Mouse (Mus musculus) heart, embryonic 11.5 days (tissue): Measurements from ENCODE around the gene Eid3. TPM values are rescaled to one million over a fixed set of nuclear protein-coding genes. Genes with fewer than 3 reads are reported as not detected.

Experiments used
- ATAC-seq: fragments of 200-750 bp; cut with Nextera tagmentation; replicated peaks from 2 replicates; pipeline ENCODE4 v1.8.0; 2017; ENCODE audit warnings: moderate library complexity; ENCODE audit not compliant: insufficient number of reproducible peaks, low FRiP score, low TSS enrichment
- H3K27ac ChIP-seq: fragments of 300-500 bp; sonication (generic); 2 replicates; pipeline ENCODE4 v1.5.1; 2014; ENCODE audit warnings: mild to moderate bottlenecking, low read depth, low read length
- H3K27me3 ChIP-seq: fragments of 300-500 bp; sonication (generic); 2 replicates; pipeline ENCODE4 v1.6.1; 2014; ENCODE audit warnings: mild to moderate bottlenecking, low read length, mixed read lengths; ENCODE audit not compliant: control insufficient read depth, insufficient read depth
- H3K36me3 ChIP-seq: fragments of 300-500 bp; sonication (generic); 2 replicates; pipeline ENCODE4 v1.6.1; 2014; ENCODE audit warnings: mild to moderate bottlenecking, low read length, moderate library complexity, mixed read lengths; ENCODE audit not compliant: control insufficient read depth, insufficient read depth
- H3K4me1 ChIP-seq: fragments of 300-500 bp; sonication (generic); 2 replicates; pipeline ENCODE4 v1.6.1; 2014; ENCODE audit warnings: low read length; ENCODE audit not compliant: control insufficient read depth, insufficient read depth
- H3K4me2 ChIP-seq: fragments of 300-500 bp; sonication (generic); 2 replicates; pipeline ENCODE4 v1.6.1; 2014; ENCODE audit warnings: mild to moderate bottlenecking, moderate library complexity
- H3K4me3 ChIP-seq: fragments of 300-500 bp; sonication (generic); 2 replicates; pipeline ENCODE4 v1.5.1; 2014; ENCODE audit warnings: low read depth, low read length
- H3K9ac ChIP-seq: fragments of 300-500 bp; sonication (generic); 2 replicates; pipeline ENCODE4 v1.6.1; 2014; ENCODE audit warnings: mild to moderate bottlenecking, low read depth, low read length, moderate library complexity
- H3K9me3 ChIP-seq: fragments of 300-500 bp; sonication (generic); replicated peaks from 2 replicates; pipeline ENCODE4 v1.6.1; 2016; ENCODE audit warnings: low read length; ENCODE audit not compliant: control insufficient read depth
- WGBS: fragments of 180-500 bp; shearing (Covaris S2); extraction: QIAGEN DNeasy Blood & Tissue Kit; methylation state at CpG from one replicate; pipeline ENCODE4 v1.1.7; 2014; ENCODE audit not compliant: insufficient replicate concordance; 5-methylcytosine and 5-hydroxymethylcytosine counted together
- polyA plus RNA-seq: library from polyadenylated mRNA; unstranded; fragments of >200 nt; fragmentation: Nextera tagmentation; extraction: Ambion mirVana; gene quantifications from 2 replicates; pipeline ENCODE4 v1.2.1, GENCODE M21; 2014

The Eid3 gene
- polyA plus RNA-seq, 1 experiment from 2014 or later, result 0.20 TPM

DNA sequence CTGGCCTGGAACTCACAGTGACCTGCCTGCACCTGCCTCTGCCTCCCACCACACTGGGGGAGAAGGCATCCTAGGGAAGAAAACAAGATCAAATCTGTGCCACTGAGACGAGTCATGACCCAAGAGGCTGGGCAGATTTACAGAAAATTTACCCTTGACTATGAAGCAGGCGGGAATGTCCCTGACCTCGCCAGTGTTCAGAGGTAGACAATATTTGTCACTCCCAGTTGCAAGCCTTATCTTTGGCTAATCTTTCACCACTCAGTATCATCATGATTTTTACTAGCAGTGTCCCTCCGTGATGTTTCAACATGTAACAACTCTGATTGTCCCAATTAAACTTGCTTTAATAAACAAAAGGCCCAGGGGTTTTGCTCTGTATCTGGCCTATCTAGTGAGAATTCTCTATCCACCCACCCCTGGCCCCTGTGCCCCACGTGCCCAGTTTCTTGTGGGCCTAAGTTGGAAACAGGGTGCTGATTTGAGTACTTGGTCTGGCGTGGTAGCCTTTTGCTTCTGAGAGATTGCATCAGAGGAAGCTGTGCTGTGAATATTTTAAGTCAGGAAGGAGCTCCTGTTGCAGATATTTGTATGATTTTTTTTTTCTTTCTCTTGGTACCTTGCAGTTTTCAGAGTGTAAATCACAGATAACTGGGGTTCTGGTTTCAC is 2.1 kb downstream of the Eid3 start:
- no peaks in the 10 kb centered on the region for H3K9me3 ChIP-seq
- 80% methylated on average over 6 of the region's 6 CpGs for WGBS
- H3K27me3 ChIP-seq, result no peaks in the 10 kb centered on the region
- peaks cover 15% of the 10 kb centered on the region for H3K4me1 ChIP-seq
- H3K36me3 ChIP-seq, result peaks cover 17% of the 10 kb centered on the region
- H3K4me3 ChIP-seq, result no peak overlapping the region
- no peak overlapping the region for H3K4me2 ChIP-seq
- no peak overlapping the region for H3K27ac ChIP-seq
- H3K9ac ChIP-seq, result 0 out of 2 replicates have a peak overlapping the region, but pooled peaks have one; percentile 5
- no peak for ATAC-seq

DNA sequence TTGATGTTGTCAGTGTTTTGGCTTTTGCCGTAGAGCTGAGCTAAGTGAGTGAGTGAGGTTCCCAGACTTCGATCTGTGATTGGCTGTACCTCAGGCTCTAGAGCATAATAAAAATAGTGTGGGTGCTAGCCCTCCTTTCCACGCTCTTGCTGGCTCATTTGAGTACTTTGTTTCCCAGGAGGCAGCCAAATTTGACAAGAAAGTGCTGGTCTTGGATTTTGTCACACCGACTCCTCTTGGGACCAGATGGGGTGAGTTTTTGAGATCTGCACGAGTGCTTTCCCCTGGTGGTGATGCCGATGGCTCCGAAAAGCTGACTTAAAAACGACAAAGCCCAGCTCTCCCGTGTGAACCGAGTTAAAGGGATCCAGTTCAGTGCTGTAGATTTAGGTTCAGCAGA is 9.0 kb downstream of the Eid3 start:
- Histone ChIP-seq H3K4me1 (peaks cover 10% of the 10 kb centered on the region; the same call in 1 of the 2 replicates), H3K4me2 (no peak overlapping the region), H3K9me3 (no peaks in the 10 kb centered on the region), H3K36me3 (peaks cover 42% of the 10 kb centered on the region), H3K27me3 (no peaks in the 10 kb centered on the region), H3K27ac (no peak overlapping the region), H3K9ac (no peak overlapping the region), H3K4me3 (no peak overlapping the region)
- ATAC-seq, result no peak
- 87% methylated on average over 10 of the region's 10 CpGs for WGBS

DNA sequence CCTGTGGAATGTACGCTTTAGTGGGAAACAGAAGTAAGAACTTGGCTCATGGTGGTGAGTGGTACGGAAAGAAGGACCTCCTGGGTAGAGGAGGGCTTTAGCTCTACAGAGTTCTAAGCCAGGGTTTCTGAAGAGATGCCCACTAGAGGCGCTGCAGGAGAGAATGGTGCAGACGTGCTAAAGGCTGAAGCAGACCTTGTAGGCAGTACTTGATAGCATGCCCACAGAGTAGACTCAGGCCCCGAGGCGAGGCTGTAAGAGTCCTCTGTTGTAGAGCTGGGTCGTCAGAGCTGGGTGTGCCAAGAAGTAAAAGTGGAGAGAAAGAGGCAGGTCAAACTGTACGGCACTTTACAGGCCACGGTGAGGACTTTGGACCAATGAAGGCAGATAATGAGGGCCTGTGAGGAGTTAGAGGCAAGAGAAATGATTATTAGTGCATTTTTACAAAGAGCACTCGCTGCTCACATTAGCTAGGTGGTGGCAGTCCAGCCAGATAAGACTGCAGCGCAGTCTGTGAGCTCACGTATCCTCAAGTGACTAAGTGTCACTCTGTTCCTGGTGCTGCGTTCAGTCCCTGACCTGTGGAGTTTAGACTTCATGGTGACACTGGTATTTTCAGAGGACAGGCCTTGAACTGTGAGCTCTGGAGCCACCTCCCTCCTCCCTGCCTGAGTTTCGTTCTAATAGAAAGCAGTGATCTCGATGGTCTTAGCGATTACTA is 9.8 kb downstream of the Eid3 start:
- Histone ChIP-seq H3K9me3 (no peaks in the 10 kb centered on the region), H3K4me2 (no peak overlapping the region), H3K36me3 (peaks cover 48% of the 10 kb centered on the region), H3K4me1 (peaks cover 10% of the 10 kb centered on the region; the same call in 1 of the 2 replicates), H3K27me3 (no peaks in the 10 kb centered on the region), H3K4me3 (no peak overlapping the region), H3K9ac (no peak overlapping the region), H3K27ac (no peak overlapping the region)
- no peak for ATAC-seq
- 73% methylated on average over 16 of the region's 16 CpGs for WGBS

DNA sequence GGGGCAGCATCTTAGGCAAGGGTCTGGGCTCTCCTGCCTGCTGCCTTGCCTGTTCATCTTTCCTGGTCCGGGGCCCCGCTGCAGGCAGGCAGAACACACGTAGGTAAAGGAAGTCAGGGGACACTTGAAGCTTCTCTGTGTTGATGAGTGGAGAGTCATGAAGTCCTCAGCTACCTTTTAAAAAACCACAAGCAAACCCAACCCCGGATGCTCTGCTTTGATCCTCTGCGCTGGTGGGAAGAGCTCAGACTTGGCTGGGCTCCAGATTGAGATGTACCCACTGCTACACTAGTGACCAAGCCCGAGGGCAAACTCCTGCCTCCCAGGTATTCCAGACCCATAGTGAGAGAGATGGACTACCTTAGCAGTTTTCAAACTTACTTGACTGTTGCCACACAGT is 20.9 kb downstream of the Eid3 start:
- peaks cover 39% of the 10 kb centered on the region for H3K36me3 ChIP-seq

DNA sequence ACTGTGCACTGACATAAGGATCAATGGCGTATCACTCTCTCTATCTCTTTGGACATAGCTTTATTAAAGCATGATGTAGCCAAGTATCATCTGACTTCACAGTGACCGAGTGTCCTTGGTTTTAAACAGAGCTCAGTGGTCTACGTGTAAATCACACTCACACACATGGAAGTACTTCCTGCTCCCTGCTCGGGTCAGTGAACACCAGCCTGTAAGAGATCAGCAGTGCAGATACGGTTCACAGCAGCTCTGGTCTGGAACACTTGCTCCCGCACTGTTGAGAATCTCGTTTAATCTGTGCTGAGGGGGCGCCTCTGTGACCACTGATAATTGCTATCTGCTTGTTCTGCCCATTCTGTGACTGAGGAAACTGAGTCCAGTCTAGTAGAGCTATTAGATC is 22.1 kb downstream of the Eid3 start:
- Histone ChIP-seq H3K4me3 (no peak overlapping the region), H3K27me3 (no peaks in the 10 kb centered on the region), H3K4me1 (peaks cover 13% of the 10 kb centered on the region), H3K4me2 (no peak overlapping the region), H3K27ac (no peak overlapping the region), H3K36me3 (peaks cover 30% of the 10 kb centered on the region), H3K9ac (no peak overlapping the region), H3K9me3 (no peaks in the 10 kb centered on the region)
- no peak for ATAC-seq
- WGBS, result 71% methylated on average over 8 of the region's 8 CpGs

More for the DNA sequence above, 20.9 kb downstream of the Eid3 start:
- 93% methylated on average over 6 of the region's 6 CpGs for WGBS
- H3K4me1 ChIP-seq, result peaks cover 13% of the 10 kb centered on the region
- no peak overlapping the region for H3K4me2 ChIP-seq
- H3K27me3 ChIP-seq, result no peaks in the 10 kb centered on the region
- no peak overlapping the region for H3K9ac ChIP-seq
- no peak for ATAC-seq
- no peak overlapping the region for H3K4me3 ChIP-seq
- H3K9me3 ChIP-seq, result no peaks in the 10 kb centered on the region
- H3K27ac ChIP-seq, result no peak overlapping the region

DNA sequence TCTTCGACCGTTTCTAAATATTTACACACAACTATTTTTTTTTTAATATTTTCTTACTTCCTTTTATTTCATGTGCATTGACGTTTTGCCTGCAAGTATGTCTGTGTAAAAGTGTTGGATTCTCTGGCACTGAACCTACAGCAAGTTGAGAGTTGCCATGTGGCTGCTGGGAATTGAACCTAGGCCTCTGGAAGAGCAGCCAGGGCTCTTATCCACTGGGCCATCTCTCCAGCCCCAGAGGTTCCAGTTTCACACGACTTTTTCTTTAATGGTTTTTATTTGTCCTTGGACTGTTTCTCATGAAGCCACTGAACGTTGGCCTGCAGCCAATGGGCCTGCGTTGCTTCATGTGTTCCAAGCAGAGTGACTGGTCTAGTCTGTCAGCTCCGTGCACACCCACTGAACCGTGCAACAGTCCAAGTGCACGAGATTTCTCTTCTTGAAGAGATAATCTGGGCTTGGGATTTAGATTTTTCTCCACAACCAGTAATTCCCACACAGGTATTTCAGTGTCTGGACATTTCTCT is 23.1 kb downstream of the Eid3 start:
- no peaks in the 10 kb centered on the region for H3K27me3 ChIP-seq
- peak; percentile 67 for ATAC-seq
- H3K4me2 ChIP-seq, result no peak overlapping the region
- H3K4me1 ChIP-seq, result peaks cover 16% of the 10 kb centered on the region
- H3K4me3 ChIP-seq, result no peak overlapping the region
- H3K9me3 ChIP-seq, result no peaks in the 10 kb centered on the region
- WGBS, result 59% methylated on average over 9 of the region's 9 CpGs
- no peak overlapping the region for H3K9ac ChIP-seq
- H3K36me3 ChIP-seq, result peaks cover 23% of the 10 kb centered on the region
- no peak overlapping the region for H3K27ac ChIP-seq

DNA sequence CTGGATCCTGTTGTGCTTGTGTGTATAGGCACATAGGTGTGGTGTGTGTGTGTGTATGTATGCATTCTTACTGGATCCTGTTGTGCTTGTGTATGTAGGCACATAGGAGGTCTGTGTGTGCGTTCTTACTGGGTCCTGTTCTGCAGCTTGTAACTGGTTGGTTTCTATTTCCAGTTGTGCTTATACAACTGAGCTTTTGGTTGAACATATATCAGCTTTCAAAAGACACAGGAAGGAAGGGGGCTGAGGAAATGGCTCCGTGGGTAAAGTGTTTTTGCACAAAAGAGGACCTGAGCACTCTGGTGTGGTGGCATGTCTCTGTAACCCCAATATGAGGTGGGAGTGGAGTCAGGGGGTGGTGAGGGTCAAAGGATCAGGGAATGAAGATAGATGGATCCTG is 24.5 kb downstream of the Eid3 start:
- Histone ChIP-seq H3K27me3 (no peaks in the 10 kb centered on the region), H3K9me3 (no peaks in the 10 kb centered on the region), H3K4me2 (no peak overlapping the region), H3K9ac (no peak overlapping the region), H3K27ac (no peak overlapping the region), H3K4me1 (peaks cover 16% of the 10 kb centered on the region), H3K4me3 (no peak overlapping the region), H3K36me3 (peaks cover 20% of the 10 kb centered on the region)
- no peak for ATAC-seq
- 75% methylated on average over 2 of the region's 2 CpGs for WGBS

DNA sequence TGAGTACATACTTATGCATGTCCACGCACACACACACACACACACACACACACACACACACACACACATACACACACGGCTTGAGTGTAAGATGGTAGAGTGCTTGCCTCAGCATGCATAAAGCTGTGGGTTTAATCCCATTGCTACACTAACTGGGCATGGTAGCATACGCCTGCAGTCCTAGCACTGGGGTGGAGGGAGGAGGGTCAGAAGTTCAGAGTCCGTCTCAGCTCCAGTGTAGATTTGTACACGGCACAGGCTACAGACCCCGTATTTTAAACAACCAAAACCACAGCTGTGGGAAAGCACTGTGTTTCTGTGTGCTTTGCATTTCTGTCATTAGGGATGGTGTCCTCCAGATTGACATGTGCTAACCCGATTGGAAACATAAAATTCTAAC is 25.0 kb downstream of the Eid3 start:
- Histone ChIP-seq H3K27me3 (no peaks in the 10 kb centered on the region), H3K27ac (no peak overlapping the region), H3K4me2 (no peak overlapping the region), H3K9me3 (no peaks in the 10 kb centered on the region), H3K4me1 (peaks cover 16% of the 10 kb centered on the region), H3K36me3 (peaks cover 23% of the 10 kb centered on the region), H3K4me3 (no peak overlapping the region), H3K9ac (no peak overlapping the region)
- no peak for ATAC-seq
- 85% methylated on average over 7 of the region's 7 CpGs for WGBS
